Mouse (Mus musculus): ENCODE data around the gene Wdfy3.

DNA sequence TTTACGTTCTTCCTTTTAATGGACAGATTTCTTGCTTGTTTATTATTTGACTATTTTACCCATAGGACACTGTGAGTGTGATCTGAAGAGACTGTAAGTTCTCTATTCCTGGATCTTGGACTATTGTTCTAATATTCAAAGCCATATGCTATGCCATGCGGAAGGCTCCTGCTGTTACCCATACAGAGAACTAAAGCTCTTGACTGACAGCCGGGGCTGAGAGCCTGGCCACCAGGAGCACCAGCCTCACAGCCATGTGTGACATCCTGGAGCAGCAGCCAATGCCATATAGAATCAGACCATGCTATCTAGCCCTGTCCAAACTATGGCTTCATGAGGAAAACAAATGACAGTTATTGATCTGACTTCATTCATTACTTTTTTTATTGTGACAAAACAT lies 36.2 kb upstream of the Wdfy3 start:
- no peak for TF ChIP-seq EP300 (IDR thresholded peaks at IDR 0.05; ENCODE audit: low read depth)
- no peak for TF ChIP-seq CTCF (IDR thresholded peaks at IDR 0.05; ENCODE audit: low read depth)
